Mouse (Mus musculus) MEL (cell line): Measurements from ENCODE around the gene Cdh23.

Experiments
- CHD1 ChIP-seq: IDR thresholded peaks from 2 replicates; pipeline ENCODE4 v1.6.1; 2012; ENCODE audit warnings: low read depth, mild to moderate bottlenecking, inconsistent platforms, low read length, improper control_type of control experiment
- CHD2 ChIP-seq: IDR thresholded peaks from 2 replicates; pipeline ENCODE4 v1.6.1; 2011; ENCODE audit warnings: low read length, improper control_type of control experiment
- CTCF ChIP-seq, 3 experiments: IDR thresholded peaks in 2 of 3; conservative IDR thresholded peaks in 1 of 3; 2 replicates each; pipeline ENCODE4 v1.5.1; 2011 to 2012; ENCODE audit warnings: low read length in 3 of 3, low read depth in 2 of 3, mild to moderate bottlenecking in 2 of 3, improper control_type of control experiment in 1 of 3, inconsistent platforms in 1 of 3, mixed read lengths in 1 of 3, moderate library complexity in 1 of 3; ENCODE audit not compliant: control insufficient read depth in 1 of 3, insufficient read depth in 1 of 3, poor library complexity in 1 of 3, severe bottlenecking in 1 of 3
- EP300 ChIP-seq, 2 experiments: IDR thresholded peaks; 2 replicates each; pipeline ENCODE4 v1.6.1; 2011; ENCODE audit warnings: improper control_type of control experiment in 2 of 2, low read length in 2 of 2, low read depth in 1 of 2, mild to moderate bottlenecking in 1 of 2
- ETS1 ChIP-seq: IDR thresholded peaks from 2 replicates; pipeline ENCODE4 v1.6.1; 2012; ENCODE audit warnings: low read depth, mild to moderate bottlenecking, inconsistent platforms, low read length, improper control_type of control experiment, moderate library complexity
- GATA1 ChIP-seq: IDR thresholded peaks from 2 replicates; pipeline ENCODE4 v1.6.1; 2011; ENCODE audit warnings: low read depth, low read length, improper control_type of control experiment
- HCFC1 ChIP-seq: IDR thresholded peaks from 2 replicates; pipeline ENCODE4 v1.6.1; 2012; ENCODE audit warnings: low read depth, mild to moderate bottlenecking, inconsistent platforms, low read length, improper control_type of control experiment, moderate library complexity
- POLR2A ChIP-seq, 2 experiments: IDR thresholded peaks; 2 replicates each; pipeline ENCODE4 v1.6.1; 2011 to 2012; ENCODE audit warnings: low read length in 2 of 2, mild to moderate bottlenecking in 2 of 2, control low read depth in 1 of 2, improper control_type of control experiment in 1 of 2, low read depth in 1 of 2, moderate library complexity in 1 of 2; ENCODE audit not compliant: control insufficient read depth in 1 of 2, insufficient read depth in 1 of 2, poor library complexity in 1 of 2
- POLR2AphosphoS2 ChIP-seq: IDR thresholded peaks from 2 replicates; pipeline ENCODE4 v1.6.1; 2011; ENCODE audit warnings: low read length, improper control_type of control experiment
- RCOR1 ChIP-seq: IDR thresholded peaks from 2 replicates; pipeline ENCODE4 v1.6.1; 2012; ENCODE audit warnings: low read depth, mild to moderate bottlenecking, inconsistent platforms, low read length, improper control_type of control experiment
- TAL1 ChIP-seq: IDR thresholded peaks from 2 replicates; pipeline ENCODE4 v1.6.1; 2012; ENCODE audit warnings: mild to moderate bottlenecking, inconsistent platforms, low read length, moderate library complexity, mixed read lengths
- UBTF ChIP-seq: IDR thresholded peaks from 2 replicates; pipeline ENCODE4 v1.6.1; 2012; ENCODE audit warnings: low read depth, mild to moderate bottlenecking, inconsistent platforms, low read length, improper control_type of control experiment, moderate library complexity, borderline replicate concordance; ENCODE audit not compliant: insufficient read depth
- ZNF384 ChIP-seq: IDR thresholded peaks from 2 replicates; pipeline ENCODE4 v1.6.1; 2012; ENCODE audit warnings: low read depth, mild to moderate bottlenecking, inconsistent platforms, low read length, improper control_type of control experiment

DNA sequence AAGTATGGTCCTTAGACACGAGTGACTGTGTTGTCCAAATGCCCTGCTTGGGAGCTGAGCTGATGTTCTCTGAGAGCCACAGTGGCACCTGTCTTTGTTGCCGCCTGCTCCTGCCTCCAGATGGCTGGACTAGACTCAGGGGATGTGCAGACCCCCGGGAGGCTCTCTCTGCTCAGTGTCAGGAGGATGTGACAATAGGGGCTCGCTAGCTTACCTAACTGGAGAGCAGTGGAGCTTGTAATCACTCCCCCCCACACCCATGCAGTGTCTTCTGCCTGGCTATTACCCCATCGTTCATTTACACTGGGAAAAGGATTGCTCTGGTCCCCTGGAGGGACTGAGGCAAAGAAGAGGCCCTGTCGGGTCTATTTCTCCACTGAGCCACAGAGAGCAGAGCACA, 265.7 kb downstream of the Cdh23 start:
- no peak for TF ChIP-seq CTCF (IDR thresholded peaks at IDR 0.05 in 2 of 3, conservative IDR thresholded peaks at IDR 0.05 in 1 of 3; ENCODE audit: control insufficient read depth in 1 of 3, insufficient read depth in 1 of 3, low read depth in 2 of 3, low read length in 3 of 3, poor library complexity in 1 of 3, severe bottlenecking in 1 of 3)
- no peak for TF ChIP-seq CHD1
- TF ChIP-seq ZNF384: no peak
- no peak for TF ChIP-seq POLR2AphosphoS2
- no peak for TF ChIP-seq ETS1
- TF ChIP-seq RCOR1: no peak
- TF ChIP-seq HCFC1: no peak
- no peak for TF ChIP-seq GATA1
- TF ChIP-seq TAL1: no peak
- no peak for TF ChIP-seq POLR2A (IDR thresholded peaks at IDR 0.05; ENCODE audit: control insufficient read depth in 1 of 2, insufficient read depth in 1 of 2, low read depth in 1 of 2, low read length in 2 of 2, poor library complexity in 1 of 2)
- TF ChIP-seq UBTF: no peak
- no peak for TF ChIP-seq EP300 (IDR thresholded peaks at IDR 0.05; ENCODE audit: low read depth in 1 of 2, low read length in 2 of 2)
- no peak for TF ChIP-seq CHD2
